In genomic region chr5:92684715-92685460, GRCm38 (mm10) we compare ENCODE assay signal across 18 mouse cellular contexts. TPM values are rescaled to one million over a fixed set of nuclear protein-coding genes. Genes with fewer than 3 reads are reported as not detected.
A peak's percentile ranks its signal among the peaks of the same experiment; 100 is the strongest.
DNase-seq lines count a peak whose midpoint lies in the region; ATAC-seq and TF ChIP-seq lines count a peak whose summit lies in the region.
"Had no signal": no experiment of that assay in that cellular context is flagged by ENCODE, and none has a peak within 500 bp of the region (broad histone marks: within the 10 kb centered on the region; RNA-seq: fewer than 3 reads in every experiment).

No protein-coding gene starts in this region.

- TF ChIP-seq CTCF in forebrain, postnatal 0 days (IDR thresholded peaks at IDR 0.05; ENCODE audit: low read depth): no peak

- DNase-seq in forebrain, embryonic 10.5 days (ENCODE audit: extremely low spot score, low spot score): no peak
- no peak for DNase-seq in forebrain, postnatal 0 days
- DNase-seq in hindbrain, embryonic 10.5 days (ENCODE audit: low spot score): no peak
- DNase-seq in midbrain, embryonic 11.5 days (ENCODE audit: low spot score, missing footprints): peak; percentile 86
- DNase-seq in midbrain, embryonic 10.5 days (ENCODE audit: low spot score): no peak
- DNase-seq in frontal cortex, postnatal 14 days (ENCODE audit: low spot score in 2 of 2): no peak
- no peak for DNase-seq in T-cell, adult 2 months (ENCODE audit: low spot score)
- DNase-seq: adrenal gland, postnatal 36 days; cerebellum, adult 2 months; cerebellum, postnatal 36 days; heart, adult 18-20 months; kidney, postnatal 10 days; thymus, postnatal 14 days had no signal

- peaks cover 7% of the 10 kb centered on the region; the same call in 1 of the 2 replicates for H3K9me3 ChIP-seq in forebrain, embryonic 10.5 days
- no peaks in the 10 kb centered on the region for H3K9me3 ChIP-seq in forebrain, postnatal 0 days (ENCODE audit: low read length)
- peaks cover 9% of the 10 kb centered on the region; the same call in 1 of the 2 replicates for H3K9me3 ChIP-seq in hindbrain, embryonic 10.5 days
- H3K9me3 ChIP-seq in hindbrain, embryonic 12.5 days (replicated peaks): no peaks in the 10 kb centered on the region; the same call in 1 of the 2 replicates
- no peaks in the 10 kb centered on the region for H3K9me3 ChIP-seq in midbrain, embryonic 11.5 days (ENCODE audit: control insufficient read depth, low read length)
- peaks cover 14% of the 10 kb centered on the region for H3K9me3 ChIP-seq in midbrain, embryonic 10.5 days (replicated peaks)
- H3K9me3 ChIP-seq: G1E; limb, embryonic 15.5 days; liver, embryonic 15.5 days; midbrain, embryonic 13.5 days had no signal

- 88% methylated on average over 16 of the region's 16 CpGs for WGBS in forebrain, embryonic 10.5 days
- WGBS in forebrain, postnatal 0 days: 85% methylated on average over 16 of the region's 16 CpGs
- WGBS in hindbrain, embryonic 10.5 days: 91% methylated on average over 16 of the region's 16 CpGs
- WGBS in hindbrain, embryonic 12.5 days: 88% methylated on average over 16 of the region's 16 CpGs
- 87% methylated on average over 16 of the region's 16 CpGs for WGBS in midbrain, embryonic 11.5 days
- WGBS in midbrain, embryonic 10.5 days: 91% methylated on average over 16 of the region's 16 CpGs

- peak overlapping the region; percentile 71; the same call in 1 of the 2 replicates for H3K4me3 ChIP-seq in forebrain, embryonic 10.5 days
- no peak overlapping the region for H3K4me3 ChIP-seq in forebrain, postnatal 0 days (ENCODE audit: low read depth, low read length)
- peak overlapping the region; percentile 66 for H3K4me3 ChIP-seq in hindbrain, embryonic 10.5 days
- no peak overlapping the region for H3K4me3 ChIP-seq in hindbrain, embryonic 12.5 days
- H3K4me3 ChIP-seq in midbrain, embryonic 11.5 days (ENCODE audit: low read depth, low read length): no peak overlapping the region
- no peak overlapping the region for H3K4me3 ChIP-seq in midbrain, embryonic 10.5 days
- H3K4me3 ChIP-seq: limb, embryonic 15.5 days; liver, embryonic 15.5 days had no signal

- H3K27ac ChIP-seq in forebrain, embryonic 10.5 days: peak overlapping the region; percentile 51
- no peak overlapping the region for H3K27ac ChIP-seq in forebrain, postnatal 0 days (ENCODE audit: low read depth, low read length)
- H3K27ac ChIP-seq in hindbrain, embryonic 10.5 days: peak overlapping the region; percentile 56; the same call in 1 of the 2 replicates
- H3K27ac ChIP-seq in hindbrain, embryonic 12.5 days: no peak overlapping the region
- H3K27ac ChIP-seq in midbrain, embryonic 11.5 days (ENCODE audit: low read depth, low read length): no peak overlapping the region
- no peak overlapping the region for H3K27ac ChIP-seq in midbrain, embryonic 10.5 days (replicated peaks)
- H3K27ac ChIP-seq: limb, embryonic 15.5 days; liver, embryonic 15.5 days; midbrain, embryonic 13.5 days had no signal

- H3K27me3 ChIP-seq in forebrain, embryonic 10.5 days (ENCODE audit: poor library complexity, severe bottlenecking): no peaks in the 10 kb centered on the region
- no peaks in the 10 kb centered on the region for H3K27me3 ChIP-seq in forebrain, postnatal 0 days (ENCODE audit: insufficient read depth, low read length)
- H3K27me3 ChIP-seq in hindbrain, embryonic 10.5 days (ENCODE audit: insufficient read depth, poor library complexity, severe bottlenecking): no peaks in the 10 kb centered on the region
- no peaks in the 10 kb centered on the region for H3K27me3 ChIP-seq in hindbrain, embryonic 12.5 days
- H3K27me3 ChIP-seq in midbrain, embryonic 11.5 days (ENCODE audit: control insufficient read depth, insufficient read depth, low read length): no peaks in the 10 kb centered on the region
- H3K27me3 ChIP-seq in midbrain, embryonic 10.5 days (ENCODE audit: low read depth, poor library complexity, severe bottlenecking): peaks cover 6% of the 10 kb centered on the region
- H3K27me3 ChIP-seq: limb, embryonic 15.5 days had no signal

- no peak overlapping the region for H3K4me2 ChIP-seq in forebrain, postnatal 0 days (ENCODE audit: low read depth)
- no peak overlapping the region for H3K4me2 ChIP-seq in hindbrain, embryonic 12.5 days (replicated peaks)
- no peak overlapping the region; the same call in 1 of the 2 replicates for H3K4me2 ChIP-seq in midbrain, embryonic 11.5 days
- H3K4me2 ChIP-seq: limb, embryonic 15.5 days; liver, embryonic 15.5 days had no signal

- peaks cover 51% of the 10 kb centered on the region for H3K4me1 ChIP-seq in forebrain, embryonic 10.5 days
- peaks cover 4% of the 10 kb centered on the region; the same call in 1 of the 2 replicates for H3K4me1 ChIP-seq in forebrain, postnatal 0 days (ENCODE audit: insufficient read depth)
- H3K4me1 ChIP-seq in hindbrain, embryonic 10.5 days (replicated peaks): peaks cover 37% of the 10 kb centered on the region
- peaks cover 11% of the 10 kb centered on the region; the same call in 1 of the 2 replicates for H3K4me1 ChIP-seq in hindbrain, embryonic 12.5 days
- H3K4me1 ChIP-seq in midbrain, embryonic 11.5 days (ENCODE audit: control insufficient read depth, insufficient read depth, low read length): peaks cover 7% of the 10 kb centered on the region
- H3K4me1 ChIP-seq in midbrain, embryonic 10.5 days: peaks cover 54% of the 10 kb centered on the region
- H3K4me1 ChIP-seq: liver, embryonic 15.5 days had no signal

- no peak overlapping the region for H3K9ac ChIP-seq in forebrain, postnatal 0 days
- H3K9ac ChIP-seq in hindbrain, embryonic 12.5 days: no peak overlapping the region
- H3K9ac ChIP-seq in midbrain, embryonic 11.5 days (ENCODE audit: low read length): no peak overlapping the region
- H3K9ac ChIP-seq: limb, embryonic 15.5 days; liver, embryonic 15.5 days; midbrain, embryonic 13.5 days had no signal

- H3K36me3 ChIP-seq in forebrain, embryonic 10.5 days (replicated peaks): peaks cover 18% of the 10 kb centered on the region
- H3K36me3 ChIP-seq in forebrain, postnatal 0 days (ENCODE audit: insufficient read depth): no peaks in the 10 kb centered on the region
- peaks cover 12% of the 10 kb centered on the region; the same call in 1 of the 2 replicates for H3K36me3 ChIP-seq in hindbrain, embryonic 10.5 days
- H3K36me3 ChIP-seq in hindbrain, embryonic 12.5 days: no peaks in the 10 kb centered on the region
- no peaks in the 10 kb centered on the region for H3K36me3 ChIP-seq in midbrain, embryonic 11.5 days (ENCODE audit: control insufficient read depth, insufficient read depth, low read length)
- peaks cover 12% of the 10 kb centered on the region for H3K36me3 ChIP-seq in midbrain, embryonic 10.5 days
- H3K36me3 ChIP-seq: G1E; limb, embryonic 15.5 days; liver, embryonic 15.5 days; midbrain, embryonic 13.5 days had no signal

- ATAC-seq in forebrain, postnatal 0 days: no peak
- no peak for ATAC-seq in hindbrain, embryonic 12.5 days (ENCODE audit: low FRiP score)
- no peak for ATAC-seq in midbrain, embryonic 11.5 days (ENCODE audit: low FRiP score)
- ATAC-seq: midbrain, embryonic 13.5 days had no signal

RNA-seq across cellular contexts. Expression of gene Shroom3, which starts 1.7 kb away (rescaled TPM):
- 8.1 and 9.1 TPM in 2 replicates for polyA plus RNA-seq in forebrain, embryonic 10.5 days (2016; fragmentation: Nextera tagmentation; extraction: Ambion mirVana)
- 2.6 and 5.8 TPM in 2 replicates for total RNA-seq in forebrain, postnatal 0 days (2014; rRNA removed)
- polyA plus RNA-seq in forebrain, postnatal 0 days (2015; fragmentation: Nextera tagmentation; extraction: Ambion mirVana): 0.24 and 0.91 TPM in 2 replicates
- 6.5 and 7.4 TPM in 2 replicates for polyA plus RNA-seq in hindbrain, embryonic 10.5 days (2016; fragmentation: Nextera tagmentation; extraction: Ambion mirVana)
- polyA plus RNA-seq in hindbrain, embryonic 12.5 days (2016; fragmentation: Nextera tagmentation; extraction: Ambion mirVana): 5.8 and 6.5 TPM in 2 replicates
- polyA plus RNA-seq in midbrain, embryonic 11.5 days (2014; fragmentation: Nextera tagmentation; extraction: Ambion mirVana): 6.0 and 6.2 TPM in 2 replicates
- 5.8 and 8.3 TPM in 2 replicates for polyA plus RNA-seq in midbrain, embryonic 10.5 days (2016; fragmentation: Nextera tagmentation; extraction: Ambion mirVana)
- polyA plus RNA-seq: G1E had no signal

RNA-seq across cellular contexts. Expression of gene Ccdc158, which starts 9.8 kb away (rescaled TPM):
- polyA plus RNA-seq in forebrain, embryonic 10.5 days (2016; fragmentation: Nextera tagmentation; extraction: Ambion mirVana): 0.86 and 1.4 TPM in 2 replicates
- 0.62 and 1.3 TPM in 2 replicates for total RNA-seq in forebrain, postnatal 0 days (2014; rRNA removed)
- polyA plus RNA-seq in forebrain, postnatal 0 days (2015; fragmentation: Nextera tagmentation; extraction: Ambion mirVana): 0.29 and 0.39 TPM in 2 replicates
- 0.85 and 0.90 TPM in 2 replicates for polyA plus RNA-seq in hindbrain, embryonic 10.5 days (2016; fragmentation: Nextera tagmentation; extraction: Ambion mirVana)
- 0.52 and 0.55 TPM in 2 replicates for polyA plus RNA-seq in hindbrain, embryonic 12.5 days (2016; fragmentation: Nextera tagmentation; extraction: Ambion mirVana)
- polyA plus RNA-seq in midbrain, embryonic 11.5 days (2014; fragmentation: Nextera tagmentation; extraction: Ambion mirVana): 0.92 and 1.1 TPM in 2 replicates
- polyA plus RNA-seq in midbrain, embryonic 10.5 days (2016; fragmentation: Nextera tagmentation; extraction: Ambion mirVana): 0.85 and 0.89 TPM in 2 replicates
- total RNA-seq: heart, adult 18-20 months had no signal
- polyA plus RNA-seq: G1E had no signal

Comparison
In these comparisons a context has a peak if more than half of its experiments do, and no peak if none do; other contexts are left out.
1. H3K27ac ChIP-seq: peak in forebrain, embryonic 10.5 days (single experiment) and hindbrain, embryonic 10.5 days (single experiment); none in forebrain, postnatal 0 days (single experiment), hindbrain, embryonic 12.5 days (single experiment), midbrain, embryonic 11.5 days (single experiment) and midbrain, embryonic 10.5 days (single experiment).
2. H3K4me3 ChIP-seq: peak in forebrain, embryonic 10.5 days (single experiment) and hindbrain, embryonic 10.5 days (single experiment); none in forebrain, postnatal 0 days (single experiment), hindbrain, embryonic 12.5 days (single experiment), midbrain, embryonic 11.5 days (single experiment) and midbrain, embryonic 10.5 days (single experiment).